Mouse (Mus musculus) heart, postnatal 0 days (tissue): Measurements from ENCODE around the gene Gars. TPM values are rescaled to one million over a fixed set of nuclear protein-coding genes. Genes with fewer than 3 reads are reported as not detected.

ENCODE experiments used
- ATAC-seq: fragments of 200-750 bp; cut with Nextera tagmentation; 2 replicates; pipeline ENCODE4 v1.8.0; 2017; ENCODE audit warnings: low read depth, moderate number of reproducible peaks, moderate library complexity; ENCODE audit not compliant: insufficient read depth
- DNase-seq: peaks from one replicate; pipeline ENCODE4 v3.0.0-alpha.2; 2016; ENCODE audit warnings: low spot score
- H3K27ac ChIP-seq: fragments of 300-500 bp; sonication (generic); 2 replicates; pipeline ENCODE4 v1.5.1; 2014; ENCODE audit warnings: low read depth, mild to moderate bottlenecking
- H3K27me3 ChIP-seq: fragments of 300-500 bp; sonication (generic); 2 replicates; pipeline ENCODE4 v1.6.1; 2014; ENCODE audit warnings: low read length, mixed read lengths; ENCODE audit not compliant: control insufficient read depth, insufficient read depth
- H3K36me3 ChIP-seq: fragments of 300-500 bp; sonication (generic); replicated peaks from 2 replicates; pipeline ENCODE4 v1.6.1; 2014; ENCODE audit warnings: low read length, mixed read lengths; ENCODE audit not compliant: control insufficient read depth, insufficient read depth
- H3K4me1 ChIP-seq: fragments of 300-500 bp; sonication (generic); 2 replicates; pipeline ENCODE4 v1.6.1; 2014; ENCODE audit warnings: antibody characterized with exemption; ENCODE audit not compliant: control insufficient read depth, insufficient read depth
- H3K4me2 ChIP-seq: fragments of 300-500 bp; sonication (generic); 2 replicates; pipeline ENCODE4 v1.6.1; 2014; ENCODE audit warnings: low read depth, mild to moderate bottlenecking, low read length, moderate library complexity
- H3K4me3 ChIP-seq: fragments of 300-500 bp; sonication (generic); 2 replicates; pipeline ENCODE4 v1.5.1; 2014; ENCODE audit warnings: low read depth, low read length
- H3K9ac ChIP-seq: fragments of 300-500 bp; sonication (generic); replicated peaks from 2 replicates; pipeline ENCODE4 v1.6.1; 2014; ENCODE audit warnings: low read depth, low read length, mixed read lengths
- H3K9me3 ChIP-seq: fragments of 300-500 bp; sonication (generic); replicated peaks from 2 replicates; pipeline ENCODE4 v1.6.1; 2016; ENCODE audit warnings: low read length; ENCODE audit not compliant: control insufficient read depth
- CTCF ChIP-seq: IDR thresholded peaks from 2 replicates; pipeline ENCODE4 v1.5.1; 2016; ENCODE audit warnings: antibody characterized with exemption, control low read depth, low read depth
- EP300 ChIP-seq: IDR thresholded peaks from 2 replicates; pipeline ENCODE4 v1.6.1; 2016; ENCODE audit warnings: antibody characterized with exemption, low read depth
- WGBS: fragments of 180-500 bp; shearing (Covaris S2); extraction: QIAGEN DNeasy Blood & Tissue Kit; methylation state at CpG from one replicate; pipeline ENCODE4 v1.1.7; 2014; 5-methylcytosine and 5-hydroxymethylcytosine counted together
- polyA plus RNA-seq: library from polyadenylated mRNA; unstranded; fragments of >200 nt; fragmentation: Nextera tagmentation; extraction: Ambion mirVana; gene quantifications from 2 replicates; pipeline ENCODE4 v1.2.1, GENCODE M21; 2015
- total RNA-seq: library from RNA; depleted of rRNA; stranded (reverse); fragments of >200 nt; gene quantifications from 2 replicates; pipeline ENCODE4 v1.2.3, GENCODE M21; 2014; ENCODE audit warnings: low replicate concordance; rRNA removed

The Gars gene
- total and polyA plus RNA-seq, 2 experiments from 2014 or later = 81.5 to 105 TPM

DNA sequence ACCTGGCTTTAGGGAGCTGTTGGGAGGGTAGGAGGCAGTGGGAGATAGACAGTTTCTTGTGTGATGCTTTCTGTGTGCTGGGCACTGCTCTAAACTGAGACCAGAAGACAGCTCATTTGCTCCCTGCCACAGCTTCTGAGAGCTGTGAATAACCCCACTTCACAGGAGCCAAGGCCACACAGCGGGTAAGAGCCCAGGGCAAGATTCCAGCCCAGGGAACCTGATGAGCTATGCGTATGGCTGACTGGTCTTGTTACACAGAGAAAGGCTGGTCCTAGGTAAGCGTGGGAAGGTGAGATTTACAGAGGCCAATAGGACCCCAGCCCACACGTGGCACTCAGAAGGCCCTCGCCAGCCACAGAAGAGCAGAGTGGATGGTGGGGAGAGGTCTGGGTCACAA, 88.8 kb downstream of the Gars start:
- peaks cover 17% of the 10 kb centered on the region; the same call in 1 of the 2 replicates for H3K4me1 ChIP-seq
- no peak overlapping the region for H3K4me3 ChIP-seq
- H3K9me3 ChIP-seq = no peaks in the 10 kb centered on the region
- H3K36me3 ChIP-seq = no peaks in the 10 kb centered on the region
- no peak overlapping the region for H3K9ac ChIP-seq
- no peak overlapping the region for H3K27ac ChIP-seq
- no peak for DNase-seq
- 85% methylated on average over 5 of the region's 5 CpGs for WGBS
- TF ChIP-seq EP300 = no peak
- TF ChIP-seq CTCF = no peak
- H3K27me3 ChIP-seq = no peaks in the 10 kb centered on the region; the same call in 1 of the 2 replicates
- H3K4me2 ChIP-seq = no peak overlapping the region
- no peak for ATAC-seq

DNA sequence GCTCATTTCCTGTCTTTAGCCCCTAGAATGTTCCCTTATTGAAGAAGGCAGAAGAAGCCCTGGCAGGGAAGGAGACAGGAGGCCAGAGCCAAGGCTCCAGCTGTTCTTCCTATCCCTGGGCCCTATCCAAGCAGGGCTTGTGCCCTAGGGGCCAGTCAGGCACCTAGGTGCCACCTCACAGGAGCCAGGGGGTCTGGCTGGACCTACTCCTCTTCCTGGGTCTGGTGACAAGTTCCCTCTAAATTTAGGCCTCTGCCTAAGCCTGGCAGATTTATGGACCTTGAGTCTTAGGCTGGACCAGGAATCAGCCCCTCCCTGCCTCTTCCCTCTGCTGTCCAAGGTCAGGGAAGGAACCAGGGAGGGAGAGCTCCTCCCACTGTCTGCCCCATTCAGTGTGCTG, 90.6 kb downstream of the Gars start:
- Histone ChIP-seq H3K4me2 (no peak overlapping the region), H3K4me3 (no peak overlapping the region), H3K36me3 (no peaks in the 10 kb centered on the region), H3K27me3 (no peaks in the 10 kb centered on the region), H3K4me1 (peaks cover 24% of the 10 kb centered on the region), H3K9ac (no peak overlapping the region), H3K27ac (no peak overlapping the region), H3K9me3 (no peaks in the 10 kb centered on the region)
- ATAC-seq (no peak), DNase-seq (no peak)
- TF ChIP-seq EP300 (no peak), CTCF (no peak)

Other genes starting within 250 kb of the Gars start
- gene Znrf2, start 221.1 kb upstream of the Gars start, total RNA-seq = 7.1 and 31.3 TPM in 2 replicates
- gene Znrf2, start 221.1 kb upstream of the Gars start, polyA plus RNA-seq = 3.7 and 4.3 TPM in 2 replicates
- 6.3 and 8.3 TPM in 2 replicates for gene Nod1, start 65.4 kb upstream of the Gars start, total RNA-seq
- 4.2 and 5.1 TPM in 2 replicates for gene Nod1, start 65.4 kb upstream of the Gars start, polyA plus RNA-seq
- 0.08 and 0.11 TPM in 2 replicates for gene Ggct, start 45.1 kb upstream of the Gars start, total RNA-seq
- gene Ggct, start 45.1 kb upstream of the Gars start, polyA plus RNA-seq = 6.4 and 7.0 TPM in 2 replicates
- 21.6 and 24.4 TPM in 2 replicates for gene Crhr2, start 95.0 kb downstream of the Gars start, total RNA-seq
- gene Crhr2, start 95.0 kb downstream of the Gars start, polyA plus RNA-seq = 10.8 and 11.9 TPM in 2 replicates
- 1.2 TPM in 1 of 2 replicates, not detected in the other for gene Inmt, start 137.0 kb downstream of the Gars start, total RNA-seq
- gene Inmt, start 137.0 kb downstream of the Gars start, polyA plus RNA-seq = not detected in 2 replicates
- gene Mindy4, start 165.4 kb downstream of the Gars start, total RNA-seq = 12.0 and 31.2 TPM in 2 replicates
- 3.3 and 3.9 TPM in 2 replicates for gene Mindy4, start 165.4 kb downstream of the Gars start, polyA plus RNA-seq